Mouse (Mus musculus) forebrain, embryonic 13.5 days (tissue): Measurements from ENCODE around the gene Prelid1. TPM values are rescaled to one million over a fixed set of nuclear protein-coding genes. Genes with fewer than 3 reads are reported as not detected.

Experiments used
- ATAC-seq: fragments of 200-750 bp; cut with Nextera tagmentation; 2 replicates; pipeline ENCODE4 v1.8.0; 2017
- H3K27ac ChIP-seq: fragments of 300-500 bp; sonication (generic); 2 replicates; pipeline ENCODE4 v1.5.1; 2015; ENCODE audit warnings: inconsistent platforms, mild to moderate bottlenecking, moderate library complexity
- H3K27me3 ChIP-seq: fragments of 300-500 bp; sonication (generic); 2 replicates; pipeline ENCODE4 v1.6.1; 2015; ENCODE audit warnings: mild to moderate bottlenecking, inconsistent platforms
- H3K36me3 ChIP-seq: fragments of 300-500 bp; sonication (generic); 2 replicates; pipeline ENCODE4 v1.6.1; 2015; ENCODE audit warnings: mild to moderate bottlenecking, inconsistent platforms; ENCODE audit not compliant: poor library complexity, severe bottlenecking
- H3K4me1 ChIP-seq: fragments of 300-500 bp; sonication (generic); 2 replicates; pipeline ENCODE4 v1.6.1; 2015; ENCODE audit warnings: inconsistent platforms
- H3K4me2 ChIP-seq: fragments of 300-500 bp; sonication (generic); 2 replicates; pipeline ENCODE4 v1.6.1; 2015; ENCODE audit warnings: inconsistent platforms, mild to moderate bottlenecking, moderate library complexity
- H3K4me3 ChIP-seq: fragments of 300-500 bp; sonication (generic); 2 replicates; pipeline ENCODE4 v1.5.1; 2015; ENCODE audit warnings: mild to moderate bottlenecking, inconsistent platforms
- H3K9ac ChIP-seq: fragments of 300-500 bp; sonication (generic); 2 replicates; pipeline ENCODE4 v1.6.1; 2015; ENCODE audit warnings: mild to moderate bottlenecking, inconsistent platforms
- H3K9me3 ChIP-seq: fragments of 300-500 bp; sonication (generic); replicated peaks from 2 replicates; pipeline ENCODE4 v1.6.1; 2016; ENCODE audit warnings: inconsistent platforms
- WGBS: fragments of 180-500 bp; shearing (Covaris S2); methylation state at CpG from one replicate; pipeline ENCODE4 v1.1.7; 2015; 5-methylcytosine and 5-hydroxymethylcytosine counted together
- polyA plus RNA-seq: library from polyadenylated mRNA; unstranded; fragments of >200 nt; fragmentation: Nextera tagmentation; extraction: Ambion mirVana; gene quantifications from 2 replicates; pipeline ENCODE4 v1.2.1, GENCODE M21; 2015

The Prelid1 gene
- polyA plus RNA-seq, 1 experiment from 2014 or later, result 309 TPM

DNA sequence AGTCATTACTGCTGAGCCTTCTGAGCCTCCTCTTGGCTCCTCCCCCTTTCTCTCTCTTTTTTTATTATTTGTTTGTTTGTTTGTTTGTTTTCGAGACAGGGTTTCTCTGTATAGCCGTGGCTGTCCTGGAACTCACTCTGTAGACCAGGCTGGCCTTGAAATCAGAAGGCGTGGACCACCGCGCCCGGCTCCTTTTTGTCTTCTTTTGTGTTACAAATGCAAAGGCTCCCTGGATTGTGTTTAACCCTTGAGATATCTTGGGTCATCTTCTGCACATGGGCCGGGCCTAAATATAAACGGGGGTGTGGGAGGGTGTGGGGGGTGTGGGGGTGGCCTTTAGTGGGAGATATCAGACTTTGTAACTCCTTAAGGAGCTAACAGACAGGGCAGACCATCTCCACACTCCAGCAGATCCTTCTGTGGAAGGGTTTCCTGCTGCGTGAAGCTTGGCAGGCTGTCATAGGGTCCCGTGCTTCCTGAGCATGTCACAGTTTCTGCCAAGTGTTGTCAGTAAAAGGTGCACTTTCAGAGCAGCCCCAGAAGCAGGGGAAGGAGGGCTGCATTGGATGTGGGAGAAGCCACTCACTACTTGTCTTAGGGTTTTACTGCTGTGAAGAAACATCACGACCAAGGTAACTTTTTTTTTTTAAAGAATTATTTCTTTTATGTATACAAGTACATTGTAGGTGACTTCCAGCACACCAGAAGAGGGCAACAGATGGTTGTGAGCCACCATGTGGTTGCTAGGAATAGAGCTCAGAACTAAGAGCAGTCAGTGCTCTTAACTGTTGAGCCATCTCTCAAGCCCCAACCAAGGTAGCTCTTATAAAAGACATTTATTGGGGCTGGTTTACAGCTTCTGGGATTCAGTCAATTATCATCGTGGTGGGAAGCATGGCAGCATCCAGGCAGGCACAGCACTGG, 18.1 kb downstream of the Prelid1 start:
- ATAC-seq, result no peak
- 63% methylated on average over 12 of the region's 12 CpGs for WGBS
- Histone ChIP-seq H3K4me2 (no peak overlapping the region), H3K9ac (no peak overlapping the region), H3K4me3 (no peak overlapping the region), H3K27me3 (no peaks in the 10 kb centered on the region), H3K27ac (no peak overlapping the region), H3K9me3 (no peaks in the 10 kb centered on the region), H3K36me3 (0 out of 2 replicates have a peak, but pooled peaks cover under 1% of the 10 kb centered on the region), H3K4me1 (no peaks in the 10 kb centered on the region)

- H3K4me2 ChIP-seq, result no peak overlapping the region
- no peak overlapping the region for H3K4me3 ChIP-seq
- H3K9ac ChIP-seq, result no peak overlapping the region
- H3K36me3 ChIP-seq, result peaks cover 9% of the 10 kb centered on the region
- no peak overlapping the region for H3K27ac ChIP-seq
- no peaks in the 10 kb centered on the region for H3K4me1 ChIP-seq
- WGBS, result 43% methylated on average over 2 of the region's 2 CpGs
- H3K9me3 ChIP-seq, result no peaks in the 10 kb centered on the region
- no peak for ATAC-seq
- no peaks in the 10 kb centered on the region for H3K27me3 ChIP-seq
Observed at GRCm38 (mm10) chr13:55339259-55339658, 19.0 kb downstream of the Prelid1 start.

GRCm38 (mm10) chr13:55342469-55342868, 22.2 kb downstream of the Prelid1 start:
- no peak for ATAC-seq
- WGBS, result 49% methylated on average over 11 of the region's 11 CpGs
- Histone ChIP-seq H3K9ac (no peak overlapping the region), H3K27me3 (no peaks in the 10 kb centered on the region), H3K36me3 (peaks cover 41% of the 10 kb centered on the region), H3K4me1 (no peaks in the 10 kb centered on the region), H3K27ac (no peak overlapping the region), H3K9me3 (no peaks in the 10 kb centered on the region), H3K4me2 (no peak overlapping the region), H3K4me3 (no peak overlapping the region)

GRCm38 (mm10) chr13:55344286-55344685, 24.0 kb downstream of the Prelid1 start:
- H3K9me3 ChIP-seq, result no peaks in the 10 kb centered on the region
- no peak overlapping the region for H3K4me2 ChIP-seq
- no peak overlapping the region for H3K9ac ChIP-seq
- H3K4me1 ChIP-seq, result no peaks in the 10 kb centered on the region
- H3K27me3 ChIP-seq, result no peaks in the 10 kb centered on the region
- WGBS, result 89% methylated on average over 7 of the region's 7 CpGs
- no peak overlapping the region for H3K4me3 ChIP-seq
- no peak overlapping the region for H3K27ac ChIP-seq
- H3K36me3 ChIP-seq, result peaks cover 59% of the 10 kb centered on the region
- ATAC-seq, result no peak

- 86% methylated on average over 11 of the region's 11 CpGs for WGBS
- peaks cover 83% of the 10 kb centered on the region for H3K36me3 ChIP-seq
- no peak overlapping the region for H3K9ac ChIP-seq
- H3K27me3 ChIP-seq, result no peaks in the 10 kb centered on the region
- H3K4me2 ChIP-seq, result no peak overlapping the region
- no peak overlapping the region for H3K4me3 ChIP-seq
- no peaks in the 10 kb centered on the region for H3K4me1 ChIP-seq
- ATAC-seq, result no peak
- no peaks in the 10 kb centered on the region for H3K9me3 ChIP-seq
- H3K27ac ChIP-seq, result no peak overlapping the region
Observed at GRCm38 (mm10) chr13:55346745-55347144, 26.4 kb downstream of the Prelid1 start.

GRCm38 (mm10) chr13:55361145-55361544, 40.8 kb downstream of the Prelid1 start:
- ATAC-seq, result no peak
- Histone ChIP-seq H3K27me3 (peaks cover 8% of the 10 kb centered on the region), H3K36me3 (peaks cover 49% of the 10 kb centered on the region), H3K27ac (no peak overlapping the region), H3K4me2 (peak overlapping the region; percentile 91), H3K4me1 (peaks cover 25% of the 10 kb centered on the region), H3K4me3 (peak overlapping the region; percentile 98), H3K9me3 (no peaks in the 10 kb centered on the region), H3K9ac (peak overlapping the region; percentile 93; the same call in 1 of the 2 replicates)

- 1% methylated on average over 32 of the region's 32 CpGs for WGBS
- Histone ChIP-seq H3K27ac (peak overlapping the region; percentile 93), H3K27me3 (peaks cover 8% of the 10 kb centered on the region), H3K9ac (peak overlapping the region; percentile 93), H3K4me3 (peak overlapping the region; percentile 98), H3K4me2 (peak overlapping the region; percentile 91), H3K4me1 (peaks cover 25% of the 10 kb centered on the region), H3K9me3 (no peaks in the 10 kb centered on the region), H3K36me3 (peaks cover 40% of the 10 kb centered on the region)
- peak; percentile 39 for ATAC-seq
Observed at GRCm38 (mm10) chr13:55361974-55362452, 41.7 kb downstream of the Prelid1 start.

DNA sequence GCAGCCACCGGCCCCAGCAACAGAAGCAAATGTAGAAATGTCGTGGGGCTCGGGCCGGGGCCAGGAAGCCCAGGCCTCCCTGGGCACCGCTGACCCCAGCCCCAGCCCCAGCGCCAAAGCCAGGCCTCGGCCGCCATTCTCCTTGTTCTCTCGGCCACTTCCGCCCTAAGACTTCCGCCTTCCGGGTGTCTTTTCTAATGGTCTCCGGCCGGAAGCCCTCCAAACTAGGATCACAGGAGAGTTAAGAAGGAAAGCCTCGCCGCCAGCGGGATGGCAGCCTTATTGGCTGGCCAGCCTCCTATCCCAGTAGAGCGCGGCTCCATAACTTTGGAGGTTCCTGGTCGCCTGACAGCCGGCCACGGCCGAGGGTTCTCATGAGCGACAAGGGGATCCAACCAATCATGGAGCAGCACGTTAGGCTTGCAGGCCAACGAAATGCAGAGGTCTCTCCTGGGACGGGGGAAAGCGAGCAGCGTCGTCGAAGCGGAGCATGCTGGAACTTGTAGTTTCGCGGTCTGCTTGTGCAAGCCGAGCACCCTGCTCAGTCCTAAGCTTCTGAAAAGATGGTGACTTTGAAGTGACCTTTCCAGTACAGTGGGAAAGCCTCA, 42.3 kb downstream of the Prelid1 start, which contains the start of gene Lman2:
TSS of gene Lman2 (minus strand) at position 331 of the 608 bp plus-strand sequence.
- no peaks in the 10 kb centered on the region for H3K9me3 ChIP-seq
- peaks cover 25% of the 10 kb centered on the region for H3K4me1 ChIP-seq
- peak within 1 kb of the TSS; percentile 91 for H3K4me2 ChIP-seq
- H3K4me3 ChIP-seq, result peak within 1 kb of the TSS; percentile 98
- under 1% methylated on average over 35 of the region's 35 CpGs for WGBS
- H3K27ac ChIP-seq, result peak within 1 kb of the TSS; percentile 93
- H3K36me3 ChIP-seq, result peaks cover 35% of the 10 kb centered on the region
- peaks cover 12% of the 10 kb centered on the region for H3K27me3 ChIP-seq
- peak; percentile 99 for ATAC-seq
- H3K9ac ChIP-seq, result peak within 1 kb of the TSS; percentile 93

DNA sequence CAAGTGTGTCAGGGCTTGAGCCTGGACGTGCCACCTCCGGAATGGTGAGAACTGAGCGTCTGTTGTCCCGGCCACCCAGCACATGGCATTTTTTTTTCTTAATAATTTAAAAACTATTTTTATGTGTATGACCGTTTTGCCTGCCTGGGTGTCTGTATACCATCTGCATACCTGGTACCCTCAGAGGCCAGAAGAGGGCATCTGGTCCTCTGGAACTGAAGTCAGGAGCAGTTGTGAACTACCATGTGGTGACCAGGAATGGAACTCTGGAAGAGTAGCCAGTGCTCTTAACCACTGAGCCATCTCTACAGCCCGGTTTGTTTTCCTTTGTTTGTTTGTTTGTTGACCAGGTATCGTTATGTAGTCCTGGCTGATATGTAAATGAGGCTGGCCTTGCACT, 48.1 kb downstream of the Prelid1 start:
- Histone ChIP-seq H3K36me3 (no peaks in the 10 kb centered on the region), H3K27ac (no peak overlapping the region), H3K4me2 (no peak overlapping the region), H3K9me3 (no peaks in the 10 kb centered on the region), H3K9ac (no peak overlapping the region), H3K4me3 (no peak overlapping the region), H3K4me1 (no peaks in the 10 kb centered on the region), H3K27me3 (peaks cover 22% of the 10 kb centered on the region)
- ATAC-seq, result no peak
- WGBS, result 80% methylated on average over 7 of the region's 7 CpGs

DNA sequence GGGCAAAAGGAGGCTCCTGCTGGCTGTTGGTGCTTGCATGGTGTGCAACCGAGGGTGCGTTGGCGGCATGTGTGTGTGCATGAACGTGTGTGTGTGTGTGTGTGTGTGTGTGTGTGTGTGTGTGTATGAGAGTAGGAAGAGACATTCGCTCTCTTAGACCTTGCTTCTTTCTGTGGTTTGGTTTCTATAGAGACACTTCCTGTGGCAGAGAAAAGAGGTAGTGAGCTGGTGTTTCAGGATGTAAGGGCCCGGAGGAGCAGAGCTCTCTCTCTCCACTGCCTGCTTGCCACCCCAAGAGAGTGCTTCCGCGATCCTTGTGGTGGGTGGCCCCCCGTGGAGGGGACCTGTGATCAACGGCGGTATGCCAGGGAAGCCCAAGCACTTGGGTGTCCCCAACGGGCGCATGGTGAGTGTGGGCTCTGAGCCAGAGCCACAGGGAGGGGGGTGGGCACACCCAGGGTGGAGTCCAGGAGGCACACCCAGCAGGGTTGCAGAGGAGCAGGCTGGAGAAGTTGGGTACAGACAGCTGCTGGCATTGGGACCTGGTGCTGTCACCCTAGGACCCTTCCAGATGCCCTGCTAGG, 49.3 kb downstream of the Prelid1 start, which contains the start of gene Rgs14:
TSS of gene Rgs14 (plus strand) at position 202 of the 584 bp plus-strand sequence.
- Histone ChIP-seq H3K4me1 (no peaks in the 10 kb centered on the region), H3K27me3 (peaks cover 27% of the 10 kb centered on the region), H3K4me2 (no peak within 1 kb of the TSS), H3K9me3 (no peaks in the 10 kb centered on the region), H3K9ac (no peak within 1 kb of the TSS), H3K27ac (no peak within 1 kb of the TSS), H3K4me3 (no peak within 1 kb of the TSS), H3K36me3 (no peaks in the 10 kb centered on the region)
- ATAC-seq, result no peak
- 57% methylated on average over 13 of the region's 13 CpGs for WGBS

GRCm38 (mm10) chr13:55370234-55370633, 49.9 kb downstream of the Prelid1 start:
- peaks cover 26% of the 10 kb centered on the region for H3K27me3 ChIP-seq

More at GRCm38 (mm10) chr13:55370234-55370633, 49.9 kb downstream of the Prelid1 start:
- Histone ChIP-seq H3K27ac (no peak overlapping the region), H3K4me1 (no peaks in the 10 kb centered on the region), H3K36me3 (no peaks in the 10 kb centered on the region), H3K9me3 (no peaks in the 10 kb centered on the region), H3K4me2 (no peak overlapping the region), H3K9ac (no peak overlapping the region), H3K4me3 (no peak overlapping the region)
- 68% methylated on average over 3 of the region's 3 CpGs for WGBS
- no peak for ATAC-seq
